Mouse (Mus musculus): ENCODE results near the gene Ctnnd2.

- no peak for TF ChIP-seq CTCF (IDR thresholded peaks at IDR 0.05; ENCODE audit: insufficient read depth, low read length)
- TF ChIP-seq POLR2A (IDR thresholded peaks at IDR 0.05; ENCODE audit: borderline replicate concordance, extremely low read depth, low read depth, low read length), result no peak
These were observed 855.2 kb downstream of the Ctnnd2 start for GRCm38 (mm10) chr15:31027448-31028230.

All from lung, adult 2 months (tissue).